Mouse (Mus musculus): Measurements from ENCODE around the gene Cbx3. TPM values are rescaled to one million over a fixed set of nuclear protein-coding genes. Genes with fewer than 3 reads are reported as not detected.

The Cbx3 gene
- polyA plus RNA-seq, 1 experiment from 2014 or later = 591 TPM

GRCm38 (mm10) chr6:51452927-51453503 is 17.1 kb upstream of the Cbx3 start:
- H3K27me3 ChIP-seq (replicated peaks; ENCODE audit: control insufficient read depth, insufficient read depth, low read length) = no peaks in the 10 kb centered on the region
- peaks cover 13% of the 10 kb centered on the region for H3K36me3 ChIP-seq (ENCODE audit: control insufficient read depth, insufficient read depth, low read length)
- H3K4me1 ChIP-seq (ENCODE audit: control insufficient read depth, insufficient read depth, low read length) = no peaks in the 10 kb centered on the region
- no peak for DNase-seq (ENCODE audit: low spot score)
- WGBS = 73% methylated on average over 7 of the region's 7 CpGs
- H3K4me3 ChIP-seq (ENCODE audit: low read depth, low read length) = no peak overlapping the region
- no peak for ATAC-seq
- H3K27ac ChIP-seq (ENCODE audit: low read depth, low read length) = no peak overlapping the region
- no peaks in the 10 kb centered on the region for H3K9me3 ChIP-seq (replicated peaks; ENCODE audit: control insufficient read depth, low read length)
- no peak overlapping the region for H3K4me2 ChIP-seq (ENCODE audit: low read length)
- H3K9ac ChIP-seq (ENCODE audit: low read length) = no peak overlapping the region

GRCm38 (mm10) chr6:51454949-51455348 is 15.2 kb upstream of the Cbx3 start:
- Histone ChIP-seq H3K4me3 (ENCODE audit: low read depth, low read length) (no peak overlapping the region), H3K4me1 (ENCODE audit: control insufficient read depth, insufficient read depth, low read length) (no peaks in the 10 kb centered on the region), H3K4me2 (ENCODE audit: low read length) (no peak overlapping the region), H3K27ac (ENCODE audit: low read depth, low read length) (no peak overlapping the region), H3K9ac (ENCODE audit: low read length) (no peak overlapping the region), H3K27me3 (replicated peaks; ENCODE audit: control insufficient read depth, insufficient read depth, low read length) (no peaks in the 10 kb centered on the region), H3K36me3 (ENCODE audit: control insufficient read depth, insufficient read depth, low read length) (peaks cover 29% of the 10 kb centered on the region), H3K9me3 (replicated peaks; ENCODE audit: control insufficient read depth, low read length) (no peaks in the 10 kb centered on the region)
- 70% methylated on average over 3 of the region's 3 CpGs for WGBS
- ATAC-seq (no peak), DNase-seq (ENCODE audit: low spot score) (no peak)

GRCm38 (mm10) chr6:51456198-51456597 is 14.0 kb upstream of the Cbx3 start:
- H3K9me3 ChIP-seq (replicated peaks; ENCODE audit: control insufficient read depth, low read length) = no peaks in the 10 kb centered on the region
- no peaks in the 10 kb centered on the region for H3K4me1 ChIP-seq (ENCODE audit: control insufficient read depth, insufficient read depth, low read length)
- no peaks in the 10 kb centered on the region for H3K27me3 ChIP-seq (replicated peaks; ENCODE audit: control insufficient read depth, insufficient read depth, low read length)
- no peak overlapping the region for H3K4me2 ChIP-seq (ENCODE audit: low read length)
- WGBS = 84% methylated on average over 1 of the region's 1 CpGs
- no peak overlapping the region for H3K27ac ChIP-seq (ENCODE audit: low read depth, low read length)
- H3K4me3 ChIP-seq (ENCODE audit: low read depth, low read length) = no peak overlapping the region
- no peak overlapping the region for H3K9ac ChIP-seq (ENCODE audit: low read length)
- DNase-seq (ENCODE audit: low spot score) = no peak
- H3K36me3 ChIP-seq (ENCODE audit: control insufficient read depth, insufficient read depth, low read length) = peaks cover 38% of the 10 kb centered on the region
- ATAC-seq = no peak

- Histone ChIP-seq H3K27ac (ENCODE audit: low read depth, low read length) (no peak overlapping the region), H3K27me3 (replicated peaks; ENCODE audit: control insufficient read depth, insufficient read depth, low read length) (no peaks in the 10 kb centered on the region), H3K36me3 (ENCODE audit: control insufficient read depth, insufficient read depth, low read length) (peaks cover 48% of the 10 kb centered on the region), H3K9me3 (replicated peaks; ENCODE audit: control insufficient read depth, low read length) (no peaks in the 10 kb centered on the region), H3K4me1 (ENCODE audit: control insufficient read depth, insufficient read depth, low read length) (no peaks in the 10 kb centered on the region), H3K9ac (ENCODE audit: low read length) (no peak overlapping the region), H3K4me2 (ENCODE audit: low read length) (no peak overlapping the region), H3K4me3 (ENCODE audit: low read depth, low read length) (no peak overlapping the region)
- ATAC-seq = no peak
- WGBS = 78% methylated on average over 3 of the region's 3 CpGs
- DNase-seq (ENCODE audit: low spot score) = no peak
Observed at GRCm38 (mm10) chr6:51457283-51457682, 12.9 kb upstream of the Cbx3 start.

GRCm38 (mm10) chr6:51457770-51458387 is 12.3 kb upstream of the Cbx3 start:
- H3K9ac ChIP-seq (ENCODE audit: low read length) = no peak overlapping the region
- H3K27ac ChIP-seq (ENCODE audit: low read depth, low read length) = no peak overlapping the region
- H3K4me3 ChIP-seq (ENCODE audit: low read depth, low read length) = no peak overlapping the region
- H3K4me2 ChIP-seq (ENCODE audit: low read length) = no peak overlapping the region
- no peaks in the 10 kb centered on the region for H3K27me3 ChIP-seq (replicated peaks; ENCODE audit: control insufficient read depth, insufficient read depth, low read length)
- H3K36me3 ChIP-seq (ENCODE audit: control insufficient read depth, insufficient read depth, low read length) = peaks cover 50% of the 10 kb centered on the region
- DNase-seq (ENCODE audit: low spot score) = no peak
- 86% methylated on average over 8 of the region's 8 CpGs for WGBS
- H3K4me1 ChIP-seq (ENCODE audit: control insufficient read depth, insufficient read depth, low read length) = no peaks in the 10 kb centered on the region
- no peaks in the 10 kb centered on the region for H3K9me3 ChIP-seq (replicated peaks; ENCODE audit: control insufficient read depth, low read length)
- ATAC-seq = no peak

- Histone ChIP-seq H3K9ac (ENCODE audit: low read length) (no peak overlapping the region), H3K27ac (ENCODE audit: low read depth, low read length) (no peak overlapping the region), H3K4me3 (ENCODE audit: low read depth, low read length) (no peak overlapping the region), H3K4me2 (ENCODE audit: low read length) (no peak overlapping the region), H3K4me1 (ENCODE audit: control insufficient read depth, insufficient read depth, low read length) (no peaks in the 10 kb centered on the region), H3K9me3 (replicated peaks; ENCODE audit: control insufficient read depth, low read length) (no peaks in the 10 kb centered on the region), H3K36me3 (ENCODE audit: control insufficient read depth, insufficient read depth, low read length) (peaks cover 61% of the 10 kb centered on the region), H3K27me3 (replicated peaks; ENCODE audit: control insufficient read depth, insufficient read depth, low read length) (no peaks in the 10 kb centered on the region)
- WGBS = 45% methylated on average over 2 of the region's 2 CpGs
- DNase-seq (ENCODE audit: low spot score) (no peak), ATAC-seq (peak; percentile 18)
Observed at GRCm38 (mm10) chr6:51458925-51459312, 11.2 kb upstream of the Cbx3 start.

GRCm38 (mm10) chr6:51459313-51460020 is 10.7 kb upstream of the Cbx3 start:
- H3K4me2 ChIP-seq (ENCODE audit: low read length) = no peak overlapping the region
- H3K4me3 ChIP-seq (ENCODE audit: low read depth, low read length) = no peak overlapping the region
- no peaks in the 10 kb centered on the region for H3K27me3 ChIP-seq (replicated peaks; ENCODE audit: control insufficient read depth, insufficient read depth, low read length)
- H3K9me3 ChIP-seq (replicated peaks; ENCODE audit: control insufficient read depth, low read length) = no peaks in the 10 kb centered on the region
- H3K36me3 ChIP-seq (ENCODE audit: control insufficient read depth, insufficient read depth, low read length) = peaks cover 65% of the 10 kb centered on the region
- peak; percentile 35 for ATAC-seq
- H3K9ac ChIP-seq (ENCODE audit: low read length) = no peak overlapping the region
- DNase-seq (ENCODE audit: low spot score) = no peak
- WGBS = 38% methylated on average over 5 of the region's 5 CpGs
- no peaks in the 10 kb centered on the region for H3K4me1 ChIP-seq (ENCODE audit: control insufficient read depth, insufficient read depth, low read length)
- no peak overlapping the region for H3K27ac ChIP-seq (ENCODE audit: low read depth, low read length)

GRCm38 (mm10) chr6:51460021-51460360 is 10.2 kb upstream of the Cbx3 start:
- Histone ChIP-seq H3K27ac (ENCODE audit: low read depth, low read length) (no peak overlapping the region), H3K4me3 (ENCODE audit: low read depth, low read length) (no peak overlapping the region), H3K4me2 (ENCODE audit: low read length) (no peak overlapping the region), H3K9ac (ENCODE audit: low read length) (no peak overlapping the region), H3K27me3 (replicated peaks; ENCODE audit: control insufficient read depth, insufficient read depth, low read length) (no peaks in the 10 kb centered on the region), H3K4me1 (ENCODE audit: control insufficient read depth, insufficient read depth, low read length) (no peaks in the 10 kb centered on the region), H3K9me3 (replicated peaks; ENCODE audit: control insufficient read depth, low read length) (no peaks in the 10 kb centered on the region), H3K36me3 (ENCODE audit: control insufficient read depth, insufficient read depth, low read length) (peaks cover 69% of the 10 kb centered on the region)
- WGBS = 80% methylated on average over 4 of the region's 4 CpGs
- DNase-seq (ENCODE audit: low spot score) (no peak), ATAC-seq (no peak)

GRCm38 (mm10) chr6:51460363-51460762 is 9.8 kb upstream of the Cbx3 start:
- Histone ChIP-seq H3K4me2 (ENCODE audit: low read length) (no peak overlapping the region), H3K9ac (ENCODE audit: low read length) (no peak overlapping the region), H3K27me3 (replicated peaks; ENCODE audit: control insufficient read depth, insufficient read depth, low read length) (no peaks in the 10 kb centered on the region), H3K4me1 (ENCODE audit: control insufficient read depth, insufficient read depth, low read length) (no peaks in the 10 kb centered on the region), H3K27ac (ENCODE audit: low read depth, low read length) (no peak overlapping the region), H3K4me3 (ENCODE audit: low read depth, low read length) (no peak overlapping the region), H3K36me3 (ENCODE audit: control insufficient read depth, insufficient read depth, low read length) (peaks cover 72% of the 10 kb centered on the region), H3K9me3 (replicated peaks; ENCODE audit: control insufficient read depth, low read length) (no peaks in the 10 kb centered on the region)
- DNase-seq (ENCODE audit: low spot score) (no peak), ATAC-seq (no peak)
- WGBS = 81% methylated on average over 3 of the region's 3 CpGs

Data from forebrain, embryonic 14.5 days (tissue).